Mouse (Mus musculus) forelimb bud, embryonic 11.5 days (tissue): ENCODE measurements around the gene Prkar2b.
"Not testable (repeated sequence)": the region's sequence is repeated elsewhere in the genome, so short reads cannot be mapped to it uniquely, and the experiment has no call there.

Source experiments
- DNase-seq: peaks from one replicate; pipeline ENCODE4 v3.0.0-alpha.2; 2012; ENCODE audit warnings: low read depth, low spot score

Prkar2b gene

DNA sequence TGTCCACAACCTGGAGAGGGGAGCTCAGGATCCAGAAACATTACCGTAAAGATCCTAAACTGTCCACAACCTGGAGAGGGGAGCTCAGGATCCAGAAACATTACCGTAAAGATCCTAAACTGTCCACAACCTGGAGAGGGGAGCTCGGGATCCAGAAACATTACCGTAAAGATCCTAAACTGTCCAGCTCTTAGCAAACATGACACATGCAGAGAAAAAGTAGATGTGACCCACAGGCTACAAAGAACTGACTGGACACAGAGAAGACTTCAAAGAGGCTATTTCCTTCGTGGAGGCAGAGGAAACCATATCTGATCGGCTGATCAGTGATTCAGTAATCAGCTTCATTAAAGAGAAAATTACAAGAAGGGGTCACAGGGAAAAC is 51.1 kb downstream of the Prkar2b start:
- not testable (repeated sequence) for DNase-seq

DNA sequence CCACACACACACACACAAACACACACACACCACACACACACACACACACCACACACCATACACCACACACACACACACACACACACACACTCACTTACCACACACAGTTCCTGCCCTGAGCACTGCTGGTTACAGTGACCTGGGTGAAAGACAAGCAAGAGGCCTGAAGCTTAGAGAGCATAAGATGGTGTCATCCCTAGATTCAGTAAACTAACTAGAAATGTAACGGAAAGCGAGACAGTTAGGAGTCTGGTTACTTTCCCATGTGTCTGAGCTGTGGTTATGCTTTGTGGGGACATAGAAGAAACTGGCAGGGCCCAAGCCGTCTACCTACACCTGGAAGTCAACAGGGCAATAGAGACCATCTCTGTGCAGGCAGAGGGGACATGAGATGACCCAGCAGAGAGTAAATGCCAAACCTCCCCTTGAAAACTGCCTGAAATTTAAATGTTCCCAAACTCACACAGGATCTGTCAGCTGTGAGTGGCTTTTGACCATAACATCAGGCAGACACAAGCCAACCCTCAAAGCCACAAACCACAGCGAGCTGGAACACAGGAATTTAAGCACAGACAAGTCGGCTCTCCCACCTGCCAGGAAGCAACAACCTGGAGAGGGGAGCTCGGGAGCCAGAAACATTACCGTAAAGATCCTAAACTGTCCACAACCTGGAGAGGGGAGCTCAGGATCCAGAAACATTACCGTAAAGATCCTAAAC is 51.7 kb downstream of the Prkar2b start:
- peak; percentile 8 for DNase-seq

DNA sequence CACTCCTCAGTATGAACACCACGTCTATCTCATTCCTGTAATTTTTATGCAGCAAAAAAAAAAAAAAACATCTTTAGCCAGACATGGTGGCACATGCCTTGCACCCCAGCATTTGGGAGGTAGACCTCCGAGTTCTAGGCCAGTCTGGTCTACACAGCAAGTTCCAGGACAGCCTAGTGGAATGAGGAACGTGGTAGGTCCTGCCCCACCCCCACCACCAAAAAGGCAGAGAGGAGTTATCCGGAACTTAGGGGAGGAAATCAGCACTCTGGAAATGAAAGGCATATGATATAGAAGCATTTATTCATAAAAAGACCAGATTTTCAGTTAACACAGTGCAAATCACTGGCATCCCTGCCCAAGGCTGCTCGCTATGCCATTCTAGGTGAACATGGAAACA is 52.4 kb downstream of the Prkar2b start:
- DNase-seq: no peak

DNA sequence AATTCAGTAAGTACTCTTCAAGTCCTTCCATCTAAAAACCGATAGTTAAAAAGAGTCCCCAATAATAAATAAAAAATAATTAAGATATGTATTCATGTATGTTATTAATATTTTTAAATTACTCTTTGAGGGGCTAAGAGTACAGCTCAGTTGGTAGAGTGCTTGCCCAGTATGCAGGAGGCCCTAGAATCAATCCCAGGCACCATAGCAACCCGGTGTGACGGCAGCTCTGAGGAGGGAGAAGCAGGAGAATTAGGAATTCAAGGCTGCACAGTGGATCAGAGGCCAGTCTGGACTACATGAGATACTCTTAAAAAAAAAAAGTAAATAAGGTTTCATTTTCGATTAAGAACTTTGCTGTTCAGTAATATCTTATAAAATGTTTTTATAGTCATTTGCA is 53.5 kb downstream of the Prkar2b start:
- DNase-seq: no peak

DNA sequence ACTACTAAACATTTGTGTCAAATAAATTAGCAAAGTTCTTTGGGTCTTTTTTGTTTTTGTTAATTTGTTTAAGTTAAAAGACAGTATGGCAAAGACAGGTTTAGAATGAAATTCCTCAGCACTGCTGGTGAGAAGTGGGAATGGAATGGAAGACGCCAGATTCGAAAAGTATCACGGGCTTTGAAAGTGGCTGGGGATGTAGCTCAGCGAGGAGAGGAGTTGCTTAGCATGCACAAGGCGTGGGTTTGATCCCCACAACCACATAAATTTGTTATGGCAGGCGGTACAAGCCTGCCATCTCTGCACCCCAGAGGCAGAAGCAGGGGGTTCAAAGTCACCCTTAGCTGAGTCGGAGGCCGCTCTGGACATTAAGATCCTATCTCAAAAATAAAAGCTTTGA is 54.1 kb downstream of the Prkar2b start:
- no peak for DNase-seq

DNA sequence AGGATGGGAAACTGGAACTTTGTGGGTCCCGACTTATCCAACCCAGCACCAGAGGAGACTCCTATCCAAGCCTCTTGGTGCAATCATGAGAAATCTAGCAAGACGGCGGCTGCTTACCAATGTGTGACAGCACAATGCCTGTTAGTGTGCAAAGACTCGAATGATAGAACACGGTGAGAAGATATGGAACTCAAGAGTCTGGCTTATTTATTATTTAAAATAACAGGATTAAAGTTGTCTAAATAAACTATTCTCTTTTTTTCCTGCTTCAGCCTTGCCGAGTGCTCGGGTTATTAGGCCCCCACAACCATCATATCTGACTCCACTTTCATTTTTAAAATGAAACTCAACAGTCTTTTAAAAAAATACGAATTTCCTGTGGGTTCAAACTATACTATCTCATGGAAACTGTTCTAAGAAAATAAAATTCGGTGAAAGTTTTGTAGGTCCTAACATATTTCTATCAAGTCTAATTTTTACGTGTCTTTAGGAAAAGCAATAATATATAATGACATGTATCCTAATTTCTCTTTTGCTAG is 54.6 kb downstream of the Prkar2b start:
- DNase-seq: no peak

DNA sequence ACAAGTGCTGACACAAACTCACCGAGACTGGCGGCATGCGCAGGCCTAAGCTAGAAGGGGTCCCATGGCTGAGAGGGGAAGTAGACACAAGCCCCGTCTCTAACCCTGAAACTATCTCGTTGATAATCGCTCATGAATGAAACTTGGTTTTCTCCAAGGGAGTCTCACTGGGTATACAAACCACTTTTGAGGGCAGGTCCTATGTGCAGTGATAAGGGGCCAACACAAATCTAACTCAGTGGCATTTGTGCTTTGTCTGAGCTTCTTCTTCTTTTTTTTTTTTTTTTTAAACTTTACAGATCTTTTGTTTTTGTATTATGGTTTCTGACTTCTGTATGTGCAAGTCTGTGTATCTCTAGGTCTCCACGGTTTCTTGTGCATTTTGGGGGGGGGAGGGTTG is 60.6 kb downstream of the Prkar2b start:
- no peak for DNase-seq

DNA sequence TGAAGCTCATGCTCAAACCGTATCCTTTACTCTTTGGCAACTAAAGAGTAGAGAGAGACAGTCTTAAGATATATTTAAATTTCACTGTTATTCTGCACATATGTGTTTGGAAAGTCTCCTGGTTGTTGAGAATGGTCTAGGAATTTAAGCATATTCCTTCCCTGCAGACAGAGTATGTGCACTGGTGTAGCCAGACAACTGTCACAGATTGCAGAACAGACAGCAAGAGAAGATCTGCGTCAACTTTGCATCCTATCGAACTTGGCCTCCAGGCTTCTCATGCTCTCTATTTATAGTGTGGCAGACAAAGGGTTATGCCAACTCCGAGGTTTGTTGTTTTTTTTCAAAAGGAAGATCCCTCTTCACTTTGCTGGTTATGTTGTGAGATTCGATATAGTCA is 62.4 kb downstream of the Prkar2b start:
- DNase-seq: no peak

DNA sequence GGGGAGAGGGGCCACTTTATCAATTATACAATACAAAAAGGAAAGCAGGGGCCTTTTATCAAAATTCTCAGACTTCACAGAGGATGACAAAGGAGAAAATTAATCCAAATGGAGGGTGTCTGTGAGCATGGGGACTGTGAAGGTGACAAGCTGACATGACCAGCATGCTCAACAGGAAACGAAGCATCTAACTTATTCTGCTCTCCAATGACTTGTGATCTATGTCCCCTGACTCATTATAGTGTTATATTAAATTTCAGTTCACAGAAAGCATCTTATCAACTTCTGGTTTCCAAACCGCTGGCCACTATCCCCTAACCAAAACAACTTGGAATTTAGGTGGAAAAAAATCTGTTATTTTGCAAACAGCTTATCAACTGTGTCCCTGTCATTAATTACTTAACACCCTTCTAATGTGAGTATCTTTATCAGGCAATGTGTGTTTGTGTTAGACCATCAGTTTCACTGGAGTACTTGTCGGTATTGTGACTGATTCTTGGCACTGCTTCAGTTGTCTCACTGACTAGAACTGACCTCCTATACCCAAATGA is 63.7 kb downstream of the Prkar2b start:
- DNase-seq: no peak

DNA sequence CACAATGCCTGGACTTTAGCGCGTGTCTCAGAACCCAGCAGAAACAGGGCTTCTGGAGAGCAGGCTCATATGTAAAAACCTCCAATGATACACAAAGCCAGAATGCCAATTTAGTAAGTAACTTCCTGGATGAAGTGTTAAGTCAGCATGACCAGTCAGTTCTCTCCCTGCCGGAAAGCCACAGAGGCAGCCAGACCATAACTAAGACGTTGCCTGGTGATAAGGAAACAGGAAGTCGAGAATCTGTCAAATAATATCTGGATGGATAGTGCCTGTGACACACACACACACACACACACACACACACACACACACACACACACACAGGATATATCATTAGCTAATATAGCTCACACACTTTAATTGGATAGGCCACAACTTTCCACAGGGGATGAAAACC is 64.2 kb downstream of the Prkar2b start:
- DNase-seq: no peak

DNA sequence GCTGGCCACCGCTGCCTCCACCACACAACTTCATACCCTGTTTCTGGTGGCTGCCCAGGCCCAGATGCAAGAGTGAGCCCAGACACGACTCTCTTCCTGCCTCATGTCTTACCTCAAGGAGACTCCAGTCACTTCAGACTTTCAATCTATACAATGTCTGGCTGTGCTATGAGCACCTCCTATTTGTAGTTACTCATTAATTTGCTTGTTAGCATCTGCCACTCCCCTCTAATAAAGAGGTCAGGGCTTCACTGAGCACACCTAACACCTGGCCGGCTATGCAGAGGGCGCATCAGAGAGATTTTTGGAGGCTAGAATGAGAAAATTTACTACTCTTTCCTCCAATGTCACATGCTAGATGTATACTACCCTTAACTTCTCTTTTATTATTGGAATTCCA is 70.5 kb downstream of the Prkar2b start:
- no peak for DNase-seq

DNA sequence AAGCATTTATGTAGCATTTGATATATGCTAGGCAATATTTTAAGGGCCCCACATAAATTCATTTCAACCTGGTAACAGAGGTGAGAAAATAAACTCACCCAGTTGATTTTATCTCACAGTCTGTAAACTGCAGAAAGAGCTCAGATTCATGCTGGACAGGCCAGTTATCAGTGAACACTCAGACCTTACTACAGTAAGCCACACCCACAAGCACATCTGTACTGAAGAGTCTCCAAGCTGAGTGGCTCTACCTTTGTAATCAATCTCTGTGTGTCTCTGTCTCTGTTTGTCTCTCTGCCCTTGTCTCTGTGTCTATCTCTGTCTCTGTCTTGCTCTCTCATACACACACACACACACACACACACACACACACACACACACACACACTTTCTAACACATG is 71.4 kb downstream of the Prkar2b start:
- DNase-seq: no peak

DNA sequence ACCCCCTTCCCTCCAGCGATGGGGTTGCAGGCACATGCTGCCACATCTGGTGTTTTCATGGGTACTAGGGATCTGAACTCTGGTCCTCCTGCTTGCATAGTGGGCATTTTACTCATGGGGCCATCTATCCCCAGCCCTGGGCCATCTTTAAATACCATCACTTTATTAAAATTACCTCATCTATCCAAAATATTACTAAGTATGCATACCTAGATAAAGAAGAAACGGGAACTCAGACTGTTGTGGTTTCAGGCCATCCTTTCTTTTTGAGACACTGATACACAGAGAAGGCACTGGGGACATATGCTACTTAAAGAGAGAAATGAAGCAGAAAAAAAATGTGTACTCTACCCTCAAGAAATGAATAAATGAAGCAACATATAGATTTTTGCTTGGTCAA is 74.6 kb downstream of the Prkar2b start:
- no peak for DNase-seq

DNA sequence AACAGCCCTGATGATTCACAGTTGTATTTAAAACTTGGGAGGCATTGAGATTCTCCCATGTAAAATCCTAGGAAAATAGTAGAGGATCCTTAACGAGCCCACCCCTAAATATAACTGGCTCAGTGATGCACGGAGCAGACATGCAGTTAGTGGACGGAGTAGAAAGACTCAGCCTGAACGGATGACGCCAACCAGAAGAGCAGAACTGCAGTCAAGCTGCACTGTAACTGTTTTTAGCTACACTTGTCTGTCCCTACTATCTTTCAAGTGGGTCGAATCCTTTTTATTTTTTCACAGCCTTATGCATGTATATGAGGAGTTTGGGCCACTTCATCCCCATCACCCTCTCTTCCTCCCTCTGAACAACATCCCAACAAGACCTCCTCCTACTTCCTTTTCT is 75.4 kb downstream of the Prkar2b start:
- DNase-seq: no peak

DNA sequence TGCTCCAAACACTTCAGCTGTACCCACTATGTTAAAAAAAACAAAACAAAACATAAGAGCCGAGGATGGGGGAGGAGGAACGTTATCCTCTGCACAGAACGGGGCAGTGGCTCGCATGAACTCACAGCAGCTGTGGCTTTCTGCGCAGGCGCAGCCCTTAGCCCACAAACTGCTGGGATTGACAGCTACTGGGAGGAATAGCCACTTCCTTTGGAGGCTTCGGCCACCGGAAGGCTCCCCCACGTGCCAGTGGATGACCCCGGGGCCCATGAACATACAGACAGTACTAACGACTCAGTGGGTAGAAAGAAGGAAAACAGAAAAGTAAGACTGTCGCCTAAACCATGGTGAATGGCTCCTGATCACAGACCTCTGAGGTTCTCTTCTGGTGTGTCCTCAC is 76.4 kb downstream of the Prkar2b start:
- no peak for DNase-seq

DNA sequence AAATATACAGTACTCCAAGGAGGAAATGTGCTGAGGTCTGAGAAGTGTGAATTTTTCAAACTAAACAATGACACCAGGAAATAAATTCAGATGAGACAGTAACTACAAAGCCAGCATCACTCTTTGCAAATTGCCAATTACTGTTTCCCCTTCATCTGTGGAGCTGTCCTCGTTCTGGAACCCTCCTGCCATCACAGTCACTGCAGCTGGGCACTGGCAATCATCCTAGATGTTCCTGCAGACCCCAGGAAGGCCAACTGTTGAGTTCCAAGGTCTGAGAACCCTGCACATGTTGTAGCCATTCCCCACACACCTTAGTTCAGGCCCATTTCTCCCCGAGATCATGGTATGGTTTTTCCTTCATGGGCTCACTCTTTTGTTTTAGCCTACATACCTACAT is 76.9 kb downstream of the Prkar2b start:
- DNase-seq: no peak

DNA sequence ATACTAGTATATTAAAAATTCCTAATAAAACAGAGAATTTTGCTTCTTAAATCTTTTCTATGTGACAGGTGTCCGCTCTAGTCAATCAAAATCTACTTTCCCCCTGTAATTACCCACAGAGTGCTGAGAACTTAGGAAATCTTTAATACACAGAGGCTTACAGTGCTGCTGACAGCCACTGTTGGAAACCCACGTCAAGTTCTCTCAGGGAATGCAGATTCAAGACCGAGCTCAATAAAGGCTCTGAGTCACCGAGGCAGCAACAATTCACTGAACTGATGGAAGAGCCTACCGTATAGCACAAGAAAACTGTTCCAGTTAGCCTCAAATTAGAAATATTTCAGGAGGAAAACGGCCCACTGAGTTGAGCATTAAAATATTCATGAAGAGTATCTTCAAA is 77.3 kb downstream of the Prkar2b start:
- no peak for DNase-seq

DNA sequence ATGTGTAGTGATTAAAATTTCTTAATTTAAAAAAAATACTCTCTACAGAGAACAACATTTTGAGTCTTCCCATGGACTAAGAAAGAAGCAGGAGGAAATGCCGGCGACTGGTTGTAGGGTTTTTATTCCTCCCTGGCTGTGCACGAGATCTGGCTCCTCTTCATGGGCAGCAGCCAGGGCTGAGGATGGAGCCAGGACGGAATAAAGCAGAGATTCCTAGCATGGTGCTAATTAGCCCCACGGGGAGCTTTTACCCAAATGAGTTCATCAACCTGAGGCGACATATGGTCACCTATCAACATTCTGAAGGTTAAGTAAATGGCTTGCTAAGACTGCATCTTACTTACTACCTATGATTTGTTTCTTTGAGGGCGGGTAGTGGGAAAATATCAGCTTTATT is 77.9 kb downstream of the Prkar2b start:
- no peak for DNase-seq

DNA sequence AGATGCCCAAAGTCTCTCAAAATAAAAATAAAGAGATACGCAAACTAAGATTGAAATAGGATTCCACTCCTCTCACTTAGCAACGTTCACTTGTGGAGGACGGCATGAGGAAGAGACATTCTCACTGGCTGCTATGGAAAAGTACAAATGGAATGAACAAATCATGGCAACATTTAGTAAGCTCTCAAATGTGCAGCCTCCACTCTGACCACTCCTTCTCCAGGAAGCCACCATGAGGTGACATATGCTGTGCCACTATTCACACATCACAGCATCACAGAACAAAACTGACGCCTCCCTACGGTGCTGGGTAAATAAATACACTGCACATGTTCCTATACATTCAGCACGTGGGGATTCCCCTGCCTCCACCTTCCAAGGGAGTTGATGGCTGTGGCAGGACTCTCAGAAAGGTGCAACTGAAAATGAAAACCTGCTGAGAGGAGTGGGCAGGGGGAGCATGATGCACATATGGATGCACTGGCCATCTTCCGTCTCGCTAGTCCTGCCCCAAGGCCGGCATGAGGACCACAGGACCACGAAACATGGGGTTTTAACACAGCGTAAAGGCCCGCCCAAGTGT is 83.4 kb downstream of the Prkar2b start:
- no peak for DNase-seq

DNA sequence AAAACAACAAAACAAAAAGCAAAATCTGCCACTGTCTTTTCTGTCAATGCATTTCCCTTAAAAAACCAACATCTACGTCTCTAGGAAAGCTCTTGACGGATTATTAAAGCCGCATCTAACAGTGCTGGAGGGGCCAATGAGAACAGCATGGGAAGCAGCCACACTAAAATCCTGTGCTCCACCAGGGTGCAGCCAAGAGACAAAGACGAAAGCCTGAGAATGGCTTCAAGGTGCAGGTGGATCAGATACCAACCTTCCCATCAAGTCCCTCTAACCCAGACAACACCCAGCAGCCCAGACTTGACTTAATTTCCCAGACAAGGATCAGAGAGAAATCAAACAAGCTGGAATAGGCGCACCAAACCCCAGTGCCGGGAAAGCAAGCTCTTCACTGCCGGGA is 84.6 kb downstream of the Prkar2b start:
- no peak for DNase-seq

DNA sequence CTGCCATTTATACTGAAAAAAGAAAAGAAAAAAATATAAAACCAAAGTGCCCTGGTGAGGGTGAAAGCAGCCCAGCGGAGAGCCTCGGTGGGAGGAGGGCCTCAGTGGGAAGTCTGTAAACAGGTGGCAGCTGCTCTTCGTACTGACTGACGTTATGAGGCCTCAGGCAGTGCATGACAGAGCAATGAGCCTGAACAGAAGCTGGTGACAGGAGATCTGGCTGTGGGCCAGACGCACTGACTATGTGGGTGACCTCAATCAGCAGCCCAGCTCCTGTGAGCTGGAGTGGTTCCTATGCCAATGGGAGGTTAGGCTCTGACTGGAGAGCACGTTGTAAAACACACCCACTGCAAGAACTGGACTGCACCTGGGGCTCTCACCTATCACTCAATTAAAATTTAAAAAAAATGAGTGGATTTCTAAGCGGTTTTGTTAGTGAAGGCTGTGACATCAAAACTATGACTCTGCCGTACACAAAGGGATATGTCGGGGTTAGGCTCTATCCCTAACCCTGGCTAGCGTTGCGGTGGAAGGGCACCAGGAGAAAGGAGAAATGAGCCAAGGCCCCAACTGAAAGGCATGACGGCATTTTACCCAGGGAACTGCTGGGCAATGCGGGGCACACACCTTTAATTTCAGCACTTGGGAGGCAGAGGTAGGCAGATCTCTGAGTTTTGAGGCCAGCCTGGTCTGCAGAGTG is 87.5 kb downstream of the Prkar2b start:
- peak; percentile 31 for DNase-seq

DNA sequence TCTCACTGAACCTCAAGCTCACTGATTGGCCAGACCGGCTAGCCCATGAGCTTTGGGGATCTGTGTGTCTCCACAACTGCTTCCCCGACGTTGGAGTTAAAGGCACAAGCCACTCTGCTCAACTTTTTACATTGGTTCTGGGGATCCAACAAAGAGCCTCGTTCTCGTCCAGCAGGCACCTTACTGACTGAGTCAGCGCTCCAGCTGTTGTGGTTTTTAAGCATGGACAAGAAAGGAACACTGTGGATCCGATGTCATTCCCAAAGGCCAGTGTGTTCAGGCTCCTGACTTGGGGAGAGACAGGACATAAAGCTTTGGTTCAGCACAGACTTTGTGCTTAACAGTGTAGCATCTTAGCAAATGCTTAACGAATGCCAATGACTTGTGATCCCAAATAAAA is 89.5 kb downstream of the Prkar2b start:
- no peak for DNase-seq

DNA sequence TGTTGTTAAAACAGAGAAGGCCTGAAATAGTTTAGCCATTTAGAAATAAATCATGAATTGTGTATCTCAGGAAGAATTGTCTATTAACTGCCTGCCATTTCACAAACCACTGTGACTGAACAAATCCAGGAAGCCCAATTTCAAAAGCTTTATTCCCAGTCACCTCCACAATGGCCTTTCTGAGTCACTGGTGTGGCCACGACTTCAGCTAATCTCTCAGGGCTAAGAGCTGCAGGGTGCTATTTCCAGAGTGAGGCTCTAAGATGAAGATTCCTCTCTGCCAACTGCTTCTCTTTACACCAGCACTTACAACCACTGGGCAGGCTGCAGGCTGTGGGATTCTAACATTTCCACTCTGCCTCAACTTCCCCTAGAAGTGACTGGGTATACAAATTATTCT is 92.0 kb downstream of the Prkar2b start:
- no peak for DNase-seq
